Mouse (Mus musculus) frontal cortex, adult (tissue): ENCODE results near the gene Tmem110.

Experiments
- ATAC-seq: cut with Nextera tagmentation; 2 replicates; pipeline ENCODE4 v1.9.2; 2017; ENCODE audit warnings: mild to moderate bottlenecking, moderate library complexity, mixed read lengths; ENCODE audit not compliant: low TSS enrichment

Gene Tmem110

DNA sequence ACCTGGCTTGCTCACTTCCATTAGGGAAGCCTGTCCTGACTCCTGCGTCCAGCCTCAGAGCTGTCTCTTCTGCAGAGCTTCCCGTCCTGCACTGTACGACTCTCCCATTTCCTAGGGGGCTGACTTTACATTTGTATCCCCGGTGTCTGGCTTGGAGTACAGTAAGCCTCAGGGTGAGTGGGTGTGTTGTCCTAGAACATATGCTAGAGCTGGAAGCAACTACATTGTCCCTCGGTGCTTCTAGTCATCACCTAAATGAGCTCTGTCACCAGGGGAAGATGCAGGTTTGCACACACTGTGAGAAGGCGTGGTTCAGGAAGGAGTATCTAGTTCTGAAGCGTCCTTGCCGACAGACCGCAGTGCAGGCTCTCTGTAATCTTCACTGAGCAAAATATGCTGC, 37.0 kb downstream of the Tmem110 start:
- peak; percentile 65; the same call in 1 of the 2 replicates for ATAC-seq

- ATAC-seq = no peak
Observed at GRCm38 (mm10) chr14:30865311-30865710, 39.9 kb downstream of the Tmem110 start.

DNA sequence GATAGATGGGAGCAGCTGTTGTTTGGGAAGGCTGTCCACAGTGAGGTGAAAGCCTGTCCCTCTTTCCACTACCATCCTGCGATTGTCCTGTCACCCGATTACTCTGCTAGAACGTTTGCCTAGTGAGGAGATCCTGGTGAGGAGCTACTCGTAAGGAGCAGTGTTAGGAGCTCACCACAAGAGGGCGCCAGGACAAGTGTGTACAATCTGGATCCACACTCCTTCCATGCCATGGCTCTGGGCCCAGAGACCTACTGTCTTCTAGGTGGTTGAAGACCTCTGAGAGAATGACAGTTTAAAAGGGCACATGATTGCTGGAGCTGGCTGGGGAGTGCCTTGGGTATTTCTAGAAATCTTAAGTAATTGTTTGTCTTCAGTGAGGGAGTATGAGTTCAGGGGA, 41.7 kb downstream of the Tmem110 start:
- 0 out of 2 replicates have a peak, but pooled peaks have one; percentile 42 for ATAC-seq

DNA sequence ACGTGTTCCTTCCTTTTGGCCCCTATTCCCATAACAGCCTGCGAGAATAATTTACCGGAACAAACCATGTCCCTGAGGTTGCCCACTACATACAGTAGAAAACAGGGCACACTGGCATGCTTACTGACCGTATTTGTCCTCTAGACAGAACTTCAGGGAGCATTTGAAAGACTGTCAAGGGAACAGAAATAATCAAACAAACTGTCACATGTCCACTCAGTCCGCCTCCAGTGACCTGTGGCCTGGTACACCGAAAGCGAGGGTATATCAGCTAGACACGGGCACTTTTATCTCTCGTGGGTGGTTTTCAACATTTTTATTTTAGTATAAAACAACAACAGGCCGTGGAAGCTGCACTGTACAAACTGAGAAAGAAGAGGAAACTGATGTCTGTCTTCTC, 43.4 kb downstream of the Tmem110 start:
- ATAC-seq = no peak

GRCm38 (mm10) chr14:30869391-30869801, 44.0 kb downstream of the Tmem110 start:
- no peak for ATAC-seq

DNA sequence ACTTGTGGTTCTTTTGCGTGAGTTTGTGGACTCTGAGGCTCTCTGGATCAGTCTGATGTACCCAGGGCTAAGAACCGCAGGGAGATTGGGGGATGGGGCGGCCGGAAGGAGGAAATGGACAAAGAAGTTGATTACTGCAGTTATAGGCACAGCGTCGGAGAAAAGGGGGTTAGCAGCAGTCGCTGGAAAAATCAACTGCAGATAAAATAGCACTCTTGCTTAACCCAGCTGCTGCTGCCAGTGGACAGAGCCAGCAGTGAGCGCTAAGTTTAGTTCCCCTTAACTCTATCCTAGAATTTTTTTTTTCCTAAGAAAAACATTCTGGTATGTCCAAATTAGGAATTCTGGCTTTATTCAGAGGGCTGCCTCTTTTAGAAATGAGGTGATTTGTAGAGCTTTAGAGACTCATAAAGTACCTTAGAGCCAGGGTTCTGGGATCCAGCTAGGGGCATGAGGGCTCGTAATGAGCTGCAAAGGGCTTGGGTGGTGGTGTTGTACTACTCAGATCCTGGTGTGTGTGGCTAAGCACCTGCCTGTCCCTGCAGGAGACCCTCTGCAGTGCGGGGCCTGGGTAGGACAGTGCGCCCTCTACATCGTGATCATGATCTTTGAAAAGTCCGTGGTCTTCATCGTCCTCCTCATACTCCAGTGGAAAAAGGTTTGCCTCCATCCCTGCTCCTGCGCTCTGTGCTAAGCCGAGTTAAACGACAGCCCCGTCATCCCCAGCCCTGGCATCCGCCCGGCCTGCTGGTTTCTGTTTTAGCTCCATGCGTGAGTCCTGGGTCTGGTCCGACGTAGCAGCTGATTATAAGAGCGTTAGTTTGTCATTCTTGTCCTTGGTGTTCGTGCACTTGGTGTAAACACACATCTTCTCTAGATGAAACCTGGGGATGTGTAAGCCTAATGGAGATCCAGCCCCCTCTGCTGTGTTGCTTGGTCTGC, 45.1 kb downstream of the Tmem110 start:
- ATAC-seq = peak; percentile 56

GRCm38 (mm10) chr14:30874095-30874700, 48.8 kb downstream of the Tmem110 start:
- no peak for ATAC-seq

DNA sequence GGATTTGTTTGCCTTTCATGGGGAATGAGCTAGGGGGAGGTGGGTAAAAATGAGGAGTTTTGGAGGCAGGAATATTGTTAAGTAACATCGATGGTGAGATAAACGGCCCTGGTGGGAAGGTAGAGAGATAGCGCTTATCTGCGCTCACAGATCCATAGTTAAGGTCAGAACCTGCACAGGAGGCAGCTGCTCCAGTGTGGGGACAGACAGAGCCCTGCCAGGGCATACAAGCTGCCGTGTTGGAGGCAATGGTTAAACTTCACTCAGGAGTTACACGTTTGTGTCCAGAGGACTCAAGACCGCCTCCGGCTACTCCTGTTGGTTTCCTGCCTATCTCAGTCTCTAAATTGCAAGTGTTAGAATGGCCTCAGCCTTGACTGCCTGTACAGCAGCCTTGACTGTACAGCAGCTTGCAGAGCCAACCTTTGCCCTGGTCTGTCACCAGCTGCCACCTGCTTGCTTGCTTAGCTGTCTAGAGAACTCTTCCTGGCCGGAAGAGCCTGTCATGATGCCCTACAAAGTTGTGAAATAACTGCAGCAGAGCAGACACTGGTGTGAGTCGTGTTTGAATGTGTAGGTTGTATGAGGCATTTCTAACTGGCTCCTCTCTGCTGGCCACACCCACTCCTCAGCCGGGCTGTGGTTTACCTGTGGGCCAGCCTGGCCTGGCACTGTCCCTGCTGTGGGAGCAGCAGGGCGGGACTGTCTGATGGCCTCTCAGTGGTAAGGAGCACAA, 49.9 kb downstream of the Tmem110 start:
- ATAC-seq = no peak

GRCm38 (mm10) chr14:30875955-30876354, 50.6 kb downstream of the Tmem110 start:
- no peak for ATAC-seq

- ATAC-seq = no peak
Observed at GRCm38 (mm10) chr14:30876451-30876850, 51.1 kb downstream of the Tmem110 start.

DNA sequence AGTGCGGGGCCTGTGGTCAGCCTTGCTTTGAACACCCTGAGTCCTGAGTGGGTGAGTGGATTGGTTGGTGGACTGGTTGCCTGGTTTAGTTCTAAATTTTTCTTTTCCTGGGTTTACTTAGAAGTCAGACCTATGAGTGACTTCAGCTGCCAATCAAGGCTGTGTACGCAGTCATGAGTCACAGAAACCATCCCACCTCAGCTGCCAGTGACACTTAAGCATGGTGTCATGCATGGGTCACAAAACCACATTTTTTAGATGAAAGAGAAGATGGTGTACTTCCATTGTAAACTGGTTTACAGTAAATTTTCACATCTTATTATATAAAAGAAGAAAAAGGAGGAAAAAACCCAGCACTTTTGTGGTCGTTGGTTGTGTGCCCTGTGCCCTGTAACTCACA, 52.4 kb downstream of the Tmem110 start:
- no peak for ATAC-seq

GRCm38 (mm10) chr14:30878958-30879571, 53.7 kb downstream of the Tmem110 start, which contains the start of gene Mustn1:
TSS of gene Mustn1 (plus strand) at chr14:30879200.
- 0 out of 2 replicates have a peak, but pooled peaks have one; percentile 39 for ATAC-seq

- peak; percentile 35 for ATAC-seq
Observed at GRCm38 (mm10) chr14:30879794-30880193, 54.4 kb downstream of the Tmem110 start.

DNA sequence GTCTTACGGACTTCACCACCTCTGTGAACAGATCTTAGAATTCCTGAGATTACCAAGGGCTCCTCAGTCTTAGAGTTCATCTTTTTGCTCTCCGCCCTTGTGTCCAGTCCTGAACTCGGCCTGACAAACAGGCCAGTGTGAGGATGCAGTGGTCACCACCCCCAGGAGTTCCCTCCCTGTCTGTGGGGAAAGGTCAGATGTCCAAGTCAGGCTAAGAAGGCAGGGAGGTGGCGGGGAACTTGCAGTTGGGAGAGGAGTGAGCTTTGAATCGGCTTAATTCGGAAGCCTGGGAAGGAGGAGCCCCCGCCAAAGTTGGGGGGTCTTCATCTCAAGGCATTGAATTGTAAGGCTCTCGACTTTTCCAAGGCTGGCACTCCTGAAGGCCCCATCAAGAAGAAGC, 54.9 kb downstream of the Tmem110 start:
- no peak for ATAC-seq

GRCm38 (mm10) chr14:30880811-30881717, 55.7 kb downstream of the Tmem110 start:
- ATAC-seq = peak; percentile 25; the same call in 1 of the 2 replicates

GRCm38 (mm10) chr14:30881718-30882108, 56.3 kb downstream of the Tmem110 start:
- no peak for ATAC-seq

GRCm38 (mm10) chr14:30885298-30885697, 59.9 kb downstream of the Tmem110 start:
- no peak for ATAC-seq

- no peak for ATAC-seq
Observed at GRCm38 (mm10) chr14:30886204-30886603, 60.8 kb downstream of the Tmem110 start, which contains the start of gene Itih4. TSS of gene Itih4 (plus strand) at chr14:30886476.

GRCm38 (mm10) chr14:30888271-30888732, 62.9 kb downstream of the Tmem110 start:
- ATAC-seq = no peak

DNA sequence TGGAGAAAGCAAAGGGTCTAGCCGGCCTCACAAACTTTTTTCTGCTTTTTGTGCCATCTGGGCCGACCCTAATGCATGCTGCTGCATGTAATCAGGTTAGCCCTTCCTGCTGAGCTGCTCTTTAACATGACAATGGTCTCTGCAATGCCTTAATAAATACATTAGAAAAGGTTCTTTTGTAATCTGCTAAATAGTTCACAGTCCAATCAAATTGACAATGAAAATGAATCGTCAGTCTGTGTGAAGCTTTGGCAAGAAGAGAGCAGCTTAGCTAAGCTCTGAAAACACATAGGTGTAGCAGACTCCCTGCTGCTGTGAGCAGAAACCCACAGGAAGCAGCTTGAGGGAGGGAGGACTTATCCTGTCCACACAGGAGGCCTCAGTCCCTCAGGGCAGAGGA, 74.6 kb downstream of the Tmem110 start:
- ATAC-seq = no peak
